Mouse (Mus musculus): Measurements from ENCODE around the gene Cpne8.

The Cpne8 gene

GRCm38 (mm10) chr15:90463281-90463680, 216.0 kb downstream of the Cpne8 start:
- DNase-seq (ENCODE audit: low spot score), result no peak

- DNase-seq (ENCODE audit: low spot score), result no peak
Observed at GRCm38 (mm10) chr15:90446076-90446475, 233.2 kb downstream of the Cpne8 start.

Measured in layer of hippocampus, adult 11-12 months (tissue).